Mouse (Mus musculus) kidney, adult 2 months (tissue): ENCODE measurements around the gene Gm42674. TPM values are rescaled to one million over a fixed set of nuclear protein-coding genes. Genes with fewer than 3 reads are reported as not detected.

ENCODE experiments used
- DNase-seq: peaks from one replicate; pipeline ENCODE4 v3.0.0; 2021
- H3K27ac ChIP-seq: fragments of 200-500 bp; 2 replicates; pipeline ENCODE4 v1.5.1; 2012; ENCODE audit warnings: low read depth, low read length, control low read depth, inconsistent platforms; ENCODE audit not compliant: insufficient read depth
- H3K27me3 ChIP-seq: fragments of 200-500 bp; replicated peaks from 2 replicates; pipeline ENCODE4 v1.6.1; 2012; ENCODE audit warnings: mild to moderate bottlenecking, moderate library complexity, low read length, inconsistent platforms; ENCODE audit not compliant: control insufficient read depth, insufficient read depth
- H3K36me3 ChIP-seq: fragments of 200-500 bp; 2 replicates; pipeline ENCODE4 v1.6.1; 2012; ENCODE audit warnings: mild to moderate bottlenecking, moderate library complexity, low read length, inconsistent platforms; ENCODE audit not compliant: control insufficient read depth, insufficient read depth
- H3K4me1 ChIP-seq: fragments of 200-500 bp; 2 replicates; pipeline ENCODE4 v1.6.1; 2011; ENCODE audit warnings: low read length; ENCODE audit not compliant: control insufficient read depth, insufficient read depth
- H3K4me3 ChIP-seq: fragments of 200-500 bp; 2 replicates; pipeline ENCODE4 v1.5.1; 2011; ENCODE audit warnings: mild to moderate bottlenecking, low read depth, low read length, control low read depth; ENCODE audit not compliant: insufficient read depth
- CTCF ChIP-seq: fragments of 200-500 bp; conservative IDR thresholded peaks from 2 replicates; pipeline ENCODE4 v1.5.1; 2011; ENCODE audit warnings: low read depth, mild to moderate bottlenecking, control low read depth, low read length, moderate library complexity, mixed read lengths; ENCODE audit not compliant: insufficient read depth, insufficient read length
- POLR2A ChIP-seq: fragments of 200-500 bp; IDR thresholded peaks from one replicate; pipeline ENCODE4 v1.6.1; 2011; ENCODE audit warnings: low read depth, low read length, control low read depth
- WGBS: fragments of 180-500 bp; shearing (Covaris S2); methylation state at CpG from one replicate; pipeline ENCODE4 v1.1.7; 2018; 5-methylcytosine and 5-hydroxymethylcytosine counted together
- polyA plus RNA-seq: library from polyadenylated mRNA; depleted of rRNA; stranded (reverse); fragments of >200 nt; gene quantifications from 2 replicates; pipeline ENCODE4 v1.2.3, GENCODE M21; 2012; rRNA removed

The Gm42674 gene
- polyA plus RNA-seq = not detected in 2 replicates

DNA sequence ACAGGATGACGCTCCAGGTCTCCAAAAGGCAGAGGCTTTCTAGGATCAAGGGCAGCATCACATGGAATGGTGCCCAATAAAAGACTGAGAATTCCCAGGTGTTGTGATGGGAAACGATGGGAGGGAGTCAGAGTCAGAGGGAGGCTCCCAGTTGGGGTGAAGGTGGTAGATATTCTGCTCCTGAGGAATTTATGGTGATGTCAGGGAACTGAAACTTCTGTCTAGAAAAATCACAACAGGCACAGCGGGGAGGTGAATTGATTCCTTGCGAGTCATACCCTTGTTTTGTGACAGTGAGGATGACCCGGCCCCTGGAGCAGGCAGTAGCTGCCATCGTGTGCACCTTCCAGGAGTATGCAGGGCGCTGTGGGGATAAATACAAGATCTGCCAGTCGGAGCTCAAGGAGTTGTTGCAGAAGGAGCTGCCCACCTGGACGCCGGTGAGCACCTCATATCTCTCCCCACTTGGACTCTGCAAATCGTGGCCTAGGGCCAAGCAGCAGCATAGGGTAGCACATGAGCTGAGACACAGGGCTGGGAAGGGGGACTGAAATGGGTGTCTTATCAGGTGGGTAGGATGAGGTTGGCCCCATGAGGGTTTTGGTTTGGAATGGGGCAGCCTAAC is at the start of gene Gm42674:
Gene Gm42674 (plus strand): TSS at position 419 of the 625 bp plus-strand sequence.
- no peak within 1 kb of the TSS for H3K4me3 ChIP-seq
- no peak for DNase-seq
- H3K36me3 ChIP-seq = no peaks in the 10 kb centered on the region
- TF ChIP-seq POLR2A (no peak), CTCF (no peak)
- WGBS = 82% methylated on average over 11 of the region's 11 CpGs
- H3K27ac ChIP-seq = no peak within 1 kb of the TSS
- 0 out of 2 replicates have a peak, but pooled peaks cover 3% of the 10 kb centered on the region for H3K4me1 ChIP-seq
- H3K27me3 ChIP-seq = no peaks in the 10 kb centered on the region

DNA sequence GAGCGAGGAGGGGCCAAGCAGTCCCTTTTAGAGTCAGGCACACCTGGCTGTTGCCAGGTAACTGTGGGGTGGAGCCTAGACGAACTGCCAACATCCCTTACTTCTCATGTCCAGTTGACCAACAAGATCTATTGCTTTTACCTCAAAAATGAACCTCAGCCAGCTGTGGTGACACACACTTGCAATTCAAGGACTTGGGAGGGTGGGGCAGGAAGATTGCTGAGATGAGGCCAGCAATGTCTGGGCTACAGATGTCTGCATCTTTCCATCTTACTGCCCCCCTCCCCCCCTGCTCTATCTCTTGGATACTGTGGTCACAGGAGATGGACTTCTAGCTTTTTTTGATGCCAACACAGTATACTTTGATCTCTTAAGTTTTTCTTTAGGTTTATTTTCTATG is 49.5 kb upstream of the Gm42674 start:
- WGBS = 90% methylated on average over 2 of the region's 2 CpGs
- TF ChIP-seq POLR2A (no peak), CTCF (no peak)
- DNase-seq = no peak

GRCm38 (mm10) chr3:90555954-90556353 is 45.8 kb upstream of the Gm42674 start:
- TF ChIP-seq CTCF = no peak
- TF ChIP-seq POLR2A = no peak
- H3K27me3 ChIP-seq = no peaks in the 10 kb centered on the region
- H3K27ac ChIP-seq = no peak overlapping the region
- H3K36me3 ChIP-seq = no peaks in the 10 kb centered on the region
- H3K4me1 ChIP-seq = no peaks in the 10 kb centered on the region
- no peak overlapping the region for H3K4me3 ChIP-seq
- peak; percentile 22 for DNase-seq
- 64% methylated on average over 5 of the region's 5 CpGs for WGBS

More for the DNA sequence above, 49.5 kb upstream of the Gm42674 start:
- Histone ChIP-seq H3K4me3 (no peak overlapping the region), H3K4me1 (no peaks in the 10 kb centered on the region), H3K27ac (no peak overlapping the region), H3K27me3 (no peaks in the 10 kb centered on the region), H3K36me3 (no peaks in the 10 kb centered on the region)

DNA sequence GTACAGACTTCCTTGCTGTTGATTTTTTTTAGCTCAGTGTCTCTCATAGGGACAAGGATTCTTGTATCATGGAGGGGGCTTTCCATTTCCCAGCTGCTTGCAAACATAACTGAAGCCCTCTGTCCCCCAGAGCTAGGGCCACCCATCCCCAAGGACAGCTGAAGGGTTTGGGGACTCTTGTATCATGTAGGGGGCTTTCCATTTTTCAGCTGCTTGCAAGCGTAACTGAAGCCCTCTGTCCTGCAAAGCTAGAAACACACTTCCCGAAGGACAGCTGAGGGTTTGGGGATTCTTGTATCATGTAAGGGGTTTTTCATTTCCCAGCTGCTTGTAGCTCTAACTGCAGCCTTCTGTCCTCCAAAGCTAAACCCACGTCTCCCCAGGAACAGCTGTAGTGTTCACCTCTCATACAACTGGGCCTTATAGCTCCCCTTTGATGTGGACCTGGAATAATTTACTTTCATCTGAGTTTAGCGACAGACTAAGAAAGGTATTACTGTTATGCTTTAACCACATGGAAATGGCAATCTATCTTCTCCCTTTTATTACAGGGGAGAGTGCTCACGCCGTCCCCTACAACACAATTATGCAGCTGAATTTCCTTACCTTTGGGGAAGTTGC is 41.6 kb upstream of the Gm42674 start, which contains the start of gene S100a3:
Gene S100a3 (plus strand): TSS at position 571 of the 621 bp plus-strand sequence.
- H3K36me3 ChIP-seq = no peaks in the 10 kb centered on the region
- WGBS = 75% methylated on average over 6 of the region's 6 CpGs
- H3K4me1 ChIP-seq = no peaks in the 10 kb centered on the region
- no peak for DNase-seq
- no peak within 1 kb of the TSS for H3K4me3 ChIP-seq
- H3K27me3 ChIP-seq = no peaks in the 10 kb centered on the region
- TF ChIP-seq POLR2A (no peak), CTCF (no peak)
- no peak within 1 kb of the TSS for H3K27ac ChIP-seq

GRCm38 (mm10) chr3:90574691-90575090 is 27.0 kb upstream of the Gm42674 start:
- no peaks in the 10 kb centered on the region for H3K27me3 ChIP-seq
- TF ChIP-seq CTCF = no peak
- no peak for TF ChIP-seq POLR2A
- no peaks in the 10 kb centered on the region for H3K36me3 ChIP-seq
- WGBS = 85% methylated on average over 5 of the region's 5 CpGs
- no peaks in the 10 kb centered on the region for H3K4me1 ChIP-seq
- no peak overlapping the region for H3K27ac ChIP-seq
- no peak for DNase-seq
- H3K4me3 ChIP-seq = no peak overlapping the region

- H3K4me3 ChIP-seq = no peak overlapping the region
- H3K36me3 ChIP-seq = no peaks in the 10 kb centered on the region
- no peaks in the 10 kb centered on the region for H3K27me3 ChIP-seq
- WGBS = 59% methylated on average over 3 of the region's 3 CpGs
- DNase-seq = no peak
- H3K27ac ChIP-seq = no peak overlapping the region
- no peaks in the 10 kb centered on the region for H3K4me1 ChIP-seq
- no peak for TF ChIP-seq POLR2A
- no peak for TF ChIP-seq CTCF
Observed at GRCm38 (mm10) chr3:90575320-90575719, 26.4 kb upstream of the Gm42674 start.

- no peak overlapping the region for H3K4me3 ChIP-seq
- no peaks in the 10 kb centered on the region for H3K4me1 ChIP-seq
- no peaks in the 10 kb centered on the region for H3K27me3 ChIP-seq
- 62% methylated on average over 10 of the region's 10 CpGs for WGBS
- no peak for TF ChIP-seq CTCF
- no peak for TF ChIP-seq POLR2A
- H3K27ac ChIP-seq = no peak overlapping the region
- no peak for DNase-seq
- no peaks in the 10 kb centered on the region for H3K36me3 ChIP-seq
Observed at GRCm38 (mm10) chr3:90576351-90577001, 25.2 kb upstream of the Gm42674 start.
